Mouse (Mus musculus) ES-E14 (cell line): Measurements from ENCODE around the gene Ear1.
"Not testable (repeated sequence)": the region's sequence is repeated elsewhere in the genome, so short reads cannot be mapped to it uniquely, and the experiment has no call there.

ENCODE experiments used
- HCFC1 ChIP-seq: IDR thresholded peaks from 2 replicates; pipeline ENCODE4 v1.6.1; 2012; ENCODE audit warnings: low read length, inconsistent platforms, borderline replicate concordance; ENCODE audit not compliant: insufficient read depth
- ZNF384 ChIP-seq: IDR thresholded peaks from 2 replicates; pipeline ENCODE4 v1.6.1; 2012; ENCODE audit warnings: low read depth, low read length, inconsistent platforms

DNA sequence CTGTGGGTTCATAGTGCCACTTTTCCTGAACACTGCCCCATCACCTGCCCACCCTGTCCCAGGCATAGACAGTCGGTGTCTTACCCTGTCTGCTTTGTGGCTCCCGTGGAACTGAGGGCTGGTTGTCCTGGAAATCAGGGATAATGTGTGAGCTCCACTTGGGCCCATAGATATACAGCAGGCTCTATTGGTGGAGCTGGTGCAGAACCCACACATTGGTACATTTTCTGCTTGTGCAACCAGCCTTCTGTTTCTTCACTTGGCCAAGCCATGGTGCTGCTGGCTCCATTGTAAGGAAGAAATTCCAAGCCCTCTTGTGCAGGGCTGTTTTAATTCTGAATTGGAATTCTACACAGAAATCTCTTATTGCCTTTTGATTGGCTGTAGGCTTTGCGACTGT lies at the start of gene Ear1:
- TF ChIP-seq ZNF384, HCFC1: not testable (repeated sequence)
